Comparison of ENCODE assay signal across 8 mouse cellular contexts in the genomic region with DNA sequence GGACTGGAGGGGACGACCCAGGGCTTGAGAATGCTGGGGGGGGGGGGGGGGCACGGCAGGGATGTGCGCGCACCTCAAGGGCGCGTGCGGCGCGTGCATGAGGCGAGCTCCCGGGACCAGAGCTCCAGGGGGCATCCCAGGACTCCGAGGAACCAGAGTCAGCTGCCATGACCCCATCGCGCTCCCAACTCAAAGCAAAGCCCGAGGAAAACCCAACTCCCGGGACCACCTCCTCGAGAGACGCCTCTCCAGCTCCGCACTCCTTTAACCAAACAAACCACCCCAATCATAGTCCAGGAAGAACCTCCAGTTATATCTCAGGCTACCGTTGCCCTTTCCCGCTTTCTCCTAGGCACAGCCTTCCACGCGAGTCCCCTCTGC. TPM values are rescaled to one million over a fixed set of nuclear protein-coding genes. Genes with fewer than 3 reads are reported as not detected.
DNase-seq lines count a peak whose midpoint lies in the region; ATAC-seq and TF ChIP-seq lines count a peak whose summit lies in the region.

No protein-coding gene starts in this region.

- ATAC-seq in intestine, embryonic 16.5 days: peak; percentile 49
- peak; percentile 53; the same call in 1 of the 2 replicates for ATAC-seq in lung, embryonic 15.5 days (ENCODE audit: borderline replicate concordance, extremely low read depth, low FRiP score, low TSS enrichment)
- ATAC-seq in megakaryocyte-erythroid progenitor cell, adult 5-6 weeks (replicated peaks; ENCODE audit: low FRiP score, low TSS enrichment, poor library complexity, severe bottlenecking): no peak

- H3K9ac ChIP-seq in intestine, embryonic 16.5 days (ENCODE audit: low read depth, low read length): peak overlapping the region; percentile 84
- peak overlapping the region; percentile 69 for H3K9ac ChIP-seq in lung, embryonic 15.5 days

- no peaks in the 10 kb centered on the region for H3K36me3 ChIP-seq in intestine, embryonic 16.5 days (ENCODE audit: control insufficient read depth, insufficient read depth, low read length)
- H3K36me3 ChIP-seq in lung, embryonic 15.5 days: no peaks in the 10 kb centered on the region

- no peak for TF ChIP-seq CTCF in brain, embryonic 14.5 days (IDR thresholded peaks at IDR 0.05; ENCODE audit: borderline replicate concordance, extremely low read depth, insufficient read depth, insufficient read length)

- H3K27me3 ChIP-seq in intestine, embryonic 16.5 days (replicated peaks; ENCODE audit: control insufficient read depth, insufficient read depth, low read length): no peaks in the 10 kb centered on the region
- no peaks in the 10 kb centered on the region; the same call in 1 of the 2 replicates for H3K27me3 ChIP-seq in lung, embryonic 15.5 days

- peak overlapping the region; percentile 90 for H3K4me2 ChIP-seq in intestine, embryonic 16.5 days (ENCODE audit: low read depth, low read length)
- peak overlapping the region; percentile 93 for H3K4me2 ChIP-seq in lung, embryonic 15.5 days

- H3K4me1 ChIP-seq in intestine, embryonic 16.5 days (ENCODE audit: control insufficient read depth, insufficient read depth, low read length): no peaks in the 10 kb centered on the region
- H3K4me1 ChIP-seq in lung, embryonic 15.5 days: 0 out of 2 replicates have a peak, but pooled peaks cover 2% of the 10 kb centered on the region

- H3K9me3 ChIP-seq in intestine, embryonic 16.5 days (ENCODE audit: control insufficient read depth, low read length): no peaks in the 10 kb centered on the region
- H3K9me3 ChIP-seq in lung, embryonic 15.5 days: no peaks in the 10 kb centered on the region

- H3K4me3 ChIP-seq in intestine, embryonic 16.5 days (ENCODE audit: low read length): peak overlapping the region; percentile 82
- peak overlapping the region; percentile 81 for H3K4me3 ChIP-seq in lung, embryonic 15.5 days

- peak; percentile 43 for DNase-seq in gastrocnemius, postnatal 10 days
- no peak for DNase-seq in gastrocnemius, postnatal 25 days
- peak; percentile 67 for DNase-seq in brain, embryonic 14.5 days (ENCODE audit: low read depth)
- peak; percentile 5 to 15 for DNase-seq in frontal cortex, postnatal 10 days (ENCODE audit: low spot score in 2 of 2)
- DNase-seq in right cerebral cortex, postnatal 10 days (ENCODE audit: low spot score in 2 of 2): peak; percentile 44 to 50

- 0% methylated on average over 23 of the region's 23 CpGs for WGBS in intestine, embryonic 16.5 days
- WGBS in lung, embryonic 15.5 days: 0% methylated on average over 15 of the region's 23 CpGs

- no peak for TF ChIP-seq POLR2A in brain, embryonic 14.5 days (IDR thresholded peaks at IDR 0.05; ENCODE audit: borderline replicate concordance, extremely low read depth, insufficient read depth, insufficient read length, poor library complexity, severe bottlenecking)

- 0 out of 2 replicates have a peak overlapping the region, but pooled peaks have one; percentile 26 for H3K27ac ChIP-seq in intestine, embryonic 16.5 days (ENCODE audit: low read length)
- peak overlapping the region; percentile 20; the same call in 1 of the 2 replicates for H3K27ac ChIP-seq in lung, embryonic 15.5 days

RNA-seq across cellular contexts. Expression of gene Rnf152, which starts 0.6 kb away (rescaled TPM):
- 1 to 10 TPM; 2.0 to 2.4 TPM for total RNA-seq in gastrocnemius, postnatal 10 days (2021)
- under 1 TPM; 0.59 to 0.84 TPM for total RNA-seq in gastrocnemius, postnatal 25 days (2021)
- 9.5 and 23.0 TPM in 2 replicates for polyA plus RNA-seq in brain, embryonic 14.5 days (2012; rRNA removed)
- polyA plus RNA-seq in intestine, embryonic 16.5 days (2015; fragmentation: Nextera tagmentation; extraction: Ambion mirVana): 1.7 and 1.9 TPM in 2 replicates
- polyA plus RNA-seq in lung, embryonic 15.5 days (2015; fragmentation: Nextera tagmentation; extraction: Ambion mirVana): 1.2 and 1.3 TPM in 2 replicates
- 0.10 and 0.24 TPM in 2 replicates for total RNA-seq in megakaryocyte-erythroid progenitor cell, adult 5-6 weeks (2014; fragmentation: Nextera tagmentation)
- total RNA-seq in megakaryocyte-erythroid progenitor cell, adult 5-6 weeks (2017): 0.08 TPM in 1 of 2 replicates, not detected in the other
